Mouse (Mus musculus) E14TG2a.4 (cell line): ENCODE measurements around the gene 5430427O19Rik.

ENCODE experiments used
- H3K27me3 ChIP-seq: 2 replicates; pipeline ENCODE4 v1.6.1; 2014; ENCODE audit warnings: low read length, control low read depth; ENCODE audit not compliant: insufficient read depth
- H3K36me3 ChIP-seq: 2 replicates; pipeline ENCODE4 v1.6.1; 2014; ENCODE audit warnings: low read length, control low read depth; ENCODE audit not compliant: insufficient read depth
- H3K4me1 ChIP-seq: replicated peaks from 2 replicates; pipeline ENCODE4 v1.6.1; 2014; ENCODE audit warnings: low read depth, low read length, control low read depth
- H3K4me3 ChIP-seq: replicated peaks from 2 replicates; pipeline ENCODE4 v1.5.1; 2014; ENCODE audit warnings: mild to moderate bottlenecking, low read length
- H3K9me3 ChIP-seq: 2 replicates; pipeline ENCODE4 v1.6.1; 2014; ENCODE audit warnings: low read length, control low read depth
- CTCF ChIP-seq: conservative IDR thresholded peaks from 2 replicates; pipeline ENCODE4 v1.5.1; 2014; ENCODE audit warnings: low read length
- NANOG ChIP-seq: IDR thresholded peaks from 2 replicates; pipeline ENCODE4 v1.6.1; 2014; ENCODE audit warnings: borderline replicate concordance, low read length, mixed read lengths
- POU5F1 ChIP-seq: IDR thresholded peaks from 2 replicates; pipeline ENCODE4 v1.6.1; 2014; ENCODE audit warnings: low read length, borderline replicate concordance

Gene 5430427O19Rik

DNA sequence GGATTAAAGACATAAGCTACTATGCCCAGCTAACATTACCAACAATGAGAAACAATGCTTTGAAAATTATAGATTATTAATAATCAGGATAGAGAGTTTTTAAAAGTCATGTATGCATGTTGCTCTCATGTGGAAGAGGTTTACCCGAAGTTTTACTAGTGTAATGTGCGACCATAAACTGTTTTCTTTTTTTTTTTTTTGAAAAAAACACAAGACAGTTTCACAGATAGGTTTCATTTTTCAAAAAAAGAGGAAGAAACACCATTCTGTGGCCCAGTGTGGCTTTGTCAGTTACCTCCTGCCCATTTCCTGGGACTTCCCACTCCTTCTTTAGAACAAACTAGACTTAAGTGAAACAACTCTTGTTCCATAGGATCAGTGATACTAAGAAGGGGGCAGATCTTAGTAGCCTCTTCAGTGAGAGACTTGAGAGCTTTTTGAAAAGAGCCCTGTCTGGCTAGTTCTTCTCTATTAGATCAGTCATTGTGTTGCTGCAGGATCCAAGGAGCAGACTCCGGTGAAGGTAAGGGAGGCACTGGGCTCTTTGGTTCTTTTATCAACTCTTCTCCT, at the start of gene 5430427O19Rik:
5430427O19Rik (plus strand) TSS at position 441 of the 570 bp plus-strand sequence.
- Histone ChIP-seq H3K4me3 (no peak within 1 kb of the TSS), H3K4me1 (no peaks in the 10 kb centered on the region), H3K36me3 (no peaks in the 10 kb centered on the region), H3K27me3 (no peaks in the 10 kb centered on the region), H3K9me3 (no peaks in the 10 kb centered on the region)
- TF ChIP-seq CTCF (no peak), POU5F1 (no peak), NANOG (no peak)

DNA sequence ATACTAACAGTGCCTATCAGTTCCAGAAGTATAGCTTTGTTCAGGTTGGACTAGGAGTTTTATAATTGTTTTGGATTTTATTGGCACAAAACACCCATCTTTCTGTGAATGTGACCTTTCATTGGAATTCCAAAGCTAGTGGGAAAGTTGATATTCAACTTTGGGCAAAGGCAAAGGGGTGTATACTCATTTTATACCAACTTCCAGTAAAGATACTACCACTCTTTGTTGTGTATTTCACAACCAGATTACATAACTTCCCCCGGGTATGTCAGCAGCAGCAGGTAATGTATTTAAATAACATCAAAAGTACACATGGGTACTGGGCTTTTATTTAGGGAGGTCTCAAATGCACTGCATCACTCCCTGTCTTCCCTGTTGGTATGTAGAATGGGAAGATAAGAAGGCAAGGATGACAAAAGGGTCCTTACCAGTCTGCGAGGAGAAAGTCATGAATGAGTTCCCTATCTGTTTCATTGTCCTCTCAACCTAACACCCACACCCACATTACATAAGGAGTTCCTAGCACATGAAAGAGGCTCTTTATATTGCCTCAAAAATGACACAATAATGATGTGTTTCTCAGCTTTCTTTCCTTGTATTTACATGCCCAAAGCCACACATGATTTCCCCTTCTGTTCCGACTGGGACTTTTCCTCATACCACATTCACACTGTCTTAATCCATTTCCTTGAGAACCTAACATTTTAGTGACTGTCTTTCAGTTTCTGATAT, 42.3 kb upstream of the 5430427O19Rik start:
- Histone ChIP-seq H3K4me1 (peaks cover 7% of the 10 kb centered on the region; the same call in 1 of the 2 replicates), H3K36me3 (no peaks in the 10 kb centered on the region), H3K4me3 (no peak overlapping the region), H3K9me3 (no peaks in the 10 kb centered on the region), H3K27me3 (no peaks in the 10 kb centered on the region)
- no peak for TF ChIP-seq CTCF
- no peak for TF ChIP-seq POU5F1
- TF ChIP-seq NANOG, result no peak

DNA sequence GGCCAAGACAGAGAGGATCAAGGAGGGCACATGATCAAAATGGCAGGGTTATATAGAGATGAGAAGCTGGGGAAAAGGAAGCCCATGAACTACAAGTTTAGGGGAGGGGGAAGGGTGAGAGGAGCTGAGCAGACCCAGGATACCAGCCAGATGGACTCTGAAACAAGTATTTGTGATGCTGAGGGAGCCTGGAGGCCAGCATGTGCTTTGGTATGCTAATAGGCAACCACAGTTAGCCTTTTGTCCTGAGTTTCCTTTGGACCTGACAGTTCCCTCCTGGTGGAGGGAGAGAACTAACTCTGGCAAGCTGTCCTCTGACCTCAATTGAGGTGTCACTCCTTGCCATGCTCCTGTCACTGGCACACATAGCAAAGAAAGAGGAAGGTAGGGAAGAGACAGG, 41.2 kb upstream of the 5430427O19Rik start:
- TF ChIP-seq CTCF (no peak), NANOG (no peak), POU5F1 (no peak)
- Histone ChIP-seq H3K4me1 (peaks cover 7% of the 10 kb centered on the region; the same call in 1 of the 2 replicates), H3K27me3 (no peaks in the 10 kb centered on the region), H3K4me3 (no peak overlapping the region), H3K36me3 (no peaks in the 10 kb centered on the region), H3K9me3 (no peaks in the 10 kb centered on the region)

DNA sequence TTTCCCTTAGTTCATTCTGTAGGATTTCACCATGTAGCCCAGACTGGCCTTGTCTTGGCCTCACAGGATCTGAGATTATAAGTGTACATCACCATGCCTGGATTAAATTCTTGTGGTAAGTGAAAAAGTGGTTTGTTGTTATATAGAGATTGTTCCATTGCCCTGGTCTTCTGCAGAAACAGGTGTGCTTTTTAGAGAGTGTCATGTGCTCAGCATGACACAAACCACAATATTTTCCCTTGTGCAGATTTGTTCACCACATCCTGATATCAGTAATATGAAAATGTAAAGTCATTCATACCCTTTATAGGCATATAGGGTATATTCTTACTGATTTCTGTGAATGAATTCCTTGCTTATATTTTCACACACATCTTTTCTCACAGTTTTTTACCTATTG, 31.0 kb upstream of the 5430427O19Rik start:
- H3K4me1 ChIP-seq, result no peaks in the 10 kb centered on the region
- TF ChIP-seq POU5F1 (no peak), CTCF (no peak), NANOG (no peak)
- H3K36me3 ChIP-seq, result no peaks in the 10 kb centered on the region
- H3K4me3 ChIP-seq, result no peak overlapping the region
- H3K9me3 ChIP-seq, result no peaks in the 10 kb centered on the region
- H3K27me3 ChIP-seq, result no peaks in the 10 kb centered on the region

DNA sequence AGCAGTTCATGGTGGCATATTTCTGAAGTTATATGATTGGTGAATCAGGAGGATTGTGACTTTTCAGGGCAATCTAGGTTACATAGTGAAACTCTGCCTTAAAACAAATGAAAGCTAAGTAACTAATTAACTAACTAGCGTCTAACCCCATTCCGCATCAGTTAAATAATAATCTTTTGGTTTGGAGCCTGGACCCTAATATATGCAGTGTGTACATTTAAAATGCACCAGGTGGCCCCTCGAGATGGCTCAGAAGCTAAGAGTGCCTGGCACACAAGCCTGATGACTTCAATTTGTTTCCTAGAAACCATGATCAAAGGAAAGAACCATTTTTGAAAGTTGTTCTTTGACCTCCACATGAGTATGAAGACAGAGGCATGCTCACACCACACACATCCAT, 14.2 kb upstream of the 5430427O19Rik start:
- H3K36me3 ChIP-seq, result no peaks in the 10 kb centered on the region
- H3K9me3 ChIP-seq, result no peaks in the 10 kb centered on the region
- no peaks in the 10 kb centered on the region for H3K27me3 ChIP-seq
- no peak overlapping the region for H3K4me3 ChIP-seq
- TF ChIP-seq CTCF (no peak), POU5F1 (no peak), NANOG (no peak)
- no peaks in the 10 kb centered on the region for H3K4me1 ChIP-seq

DNA sequence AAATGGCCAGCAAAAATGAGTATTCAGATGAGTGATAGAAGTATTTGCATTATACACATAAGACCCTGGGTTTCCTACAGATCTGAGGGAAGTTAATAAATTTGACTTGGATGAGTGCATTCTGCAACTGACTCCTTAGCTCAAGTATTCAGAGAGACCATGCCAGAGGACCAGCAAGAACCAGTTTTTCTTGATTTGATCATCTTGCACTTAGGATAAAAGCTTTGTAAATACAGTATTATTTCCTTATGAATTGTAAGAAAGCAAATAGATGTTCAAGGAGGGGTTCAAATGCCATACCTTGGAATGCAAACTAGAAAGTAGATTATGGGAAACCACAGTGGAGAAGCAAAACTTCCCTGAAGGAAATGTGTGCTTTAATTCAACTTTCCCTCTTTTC, 13.0 kb upstream of the 5430427O19Rik start:
- no peaks in the 10 kb centered on the region for H3K36me3 ChIP-seq
- no peaks in the 10 kb centered on the region for H3K27me3 ChIP-seq
- no peaks in the 10 kb centered on the region for H3K4me1 ChIP-seq
- TF ChIP-seq CTCF, result no peak
- TF ChIP-seq NANOG, result no peak
- TF ChIP-seq POU5F1, result no peak
- H3K4me3 ChIP-seq, result no peak overlapping the region
- H3K9me3 ChIP-seq, result no peaks in the 10 kb centered on the region

DNA sequence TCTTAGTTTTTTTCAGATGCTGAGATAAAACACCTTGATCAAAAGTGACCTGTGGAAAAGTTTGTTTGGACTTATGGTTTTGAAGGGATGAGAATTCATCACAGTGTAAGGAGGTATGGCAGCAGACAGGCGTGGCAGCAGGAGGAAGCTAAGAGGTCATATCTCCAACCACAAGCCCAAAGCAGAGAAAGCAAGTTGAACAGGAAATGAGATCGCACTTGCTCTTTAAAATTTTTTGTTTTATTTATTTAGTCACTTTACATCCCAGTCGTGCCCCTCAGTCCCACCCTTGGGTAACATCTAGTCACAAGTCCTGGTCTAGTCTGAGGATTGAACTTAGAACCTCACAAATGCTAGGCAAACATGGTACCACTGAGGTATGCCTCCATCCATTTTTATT, 2.1 kb upstream of the 5430427O19Rik start:
- H3K27me3 ChIP-seq, result no peaks in the 10 kb centered on the region
- TF ChIP-seq CTCF (no peak), NANOG (no peak), POU5F1 (no peak)
- no peak overlapping the region for H3K4me3 ChIP-seq
- H3K36me3 ChIP-seq, result no peaks in the 10 kb centered on the region
- no peaks in the 10 kb centered on the region for H3K4me1 ChIP-seq
- H3K9me3 ChIP-seq, result no peaks in the 10 kb centered on the region

DNA sequence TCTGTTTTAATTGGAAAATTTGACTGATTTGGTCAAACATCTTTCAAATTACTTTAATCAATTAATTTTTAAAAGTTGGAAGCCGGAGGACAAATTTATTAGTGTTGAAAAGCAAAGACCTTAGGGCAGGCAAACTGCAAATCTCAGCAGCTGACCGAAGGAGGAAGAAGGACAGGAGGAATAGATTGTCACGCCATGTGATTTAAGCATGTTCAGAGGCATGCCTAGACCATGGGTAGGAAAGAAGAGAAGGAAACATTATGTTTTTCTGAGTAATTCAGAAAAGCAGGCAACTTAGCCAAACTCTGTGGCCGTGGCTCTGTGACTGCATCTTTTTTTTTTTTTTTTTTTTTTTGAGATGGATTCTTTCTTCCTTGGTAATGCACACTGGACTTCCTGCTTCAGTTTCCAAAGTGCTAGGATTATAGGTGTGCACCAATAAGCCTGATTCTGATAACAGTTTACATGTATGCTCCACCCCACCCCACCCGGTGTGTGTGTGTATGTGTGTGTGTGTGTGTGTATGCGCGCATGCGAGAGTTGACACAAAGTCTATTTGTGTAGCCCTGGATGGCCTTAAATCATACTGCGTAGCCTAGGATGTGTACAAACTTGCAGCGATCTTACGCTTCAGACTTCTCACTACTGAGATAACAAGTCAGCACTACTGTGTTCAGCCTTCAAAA, 1.4 kb downstream of the 5430427O19Rik start:
- Histone ChIP-seq H3K36me3 (no peaks in the 10 kb centered on the region), H3K27me3 (no peaks in the 10 kb centered on the region), H3K4me3 (no peak overlapping the region), H3K4me1 (no peaks in the 10 kb centered on the region), H3K9me3 (no peaks in the 10 kb centered on the region)
- TF ChIP-seq CTCF, result no peak
- TF ChIP-seq NANOG, result no peak
- no peak for TF ChIP-seq POU5F1

DNA sequence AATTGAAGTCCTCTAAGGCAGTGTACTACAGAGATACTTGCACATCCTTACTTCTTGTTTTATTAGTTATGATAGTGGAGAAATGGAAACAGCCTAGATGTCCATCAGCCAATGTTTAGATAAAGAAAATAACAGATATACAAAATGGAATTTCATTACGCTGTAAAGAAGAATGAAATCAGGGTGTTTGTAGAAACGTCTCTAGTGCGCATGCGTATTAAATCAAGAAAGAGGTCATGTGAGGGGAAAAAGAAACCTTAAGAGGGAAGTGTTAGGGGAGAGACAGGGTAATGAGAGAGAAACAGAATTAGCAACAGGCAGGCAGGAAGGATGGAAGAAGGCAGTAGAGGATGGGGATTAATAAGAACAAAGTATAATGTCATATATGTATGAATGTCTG, 4.2 kb downstream of the 5430427O19Rik start:
- H3K9me3 ChIP-seq, result no peaks in the 10 kb centered on the region
- H3K4me1 ChIP-seq, result no peaks in the 10 kb centered on the region
- H3K27me3 ChIP-seq, result no peaks in the 10 kb centered on the region
- TF ChIP-seq CTCF (no peak), POU5F1 (no peak), NANOG (no peak)
- no peaks in the 10 kb centered on the region for H3K36me3 ChIP-seq
- H3K4me3 ChIP-seq, result no peak overlapping the region
